Mouse (Mus musculus) lung, embryonic 15.5 days (tissue): ENCODE measurements around the gene Pgghg. TPM values are rescaled to one million over a fixed set of nuclear protein-coding genes. Genes with fewer than 3 reads are reported as not detected.
A peak's percentile ranks its signal among the peaks of the same experiment; 100 is the strongest.
"Not testable (repeated sequence)": the region's sequence is repeated elsewhere in the genome, so short reads cannot be mapped to it uniquely, and the experiment has no call there.

ENCODE experiments used
- ATAC-seq: fragments of 200-750 bp; cut with Nextera tagmentation; 2 replicates; pipeline ENCODE4 v1.8.0; 2017; ENCODE audit warnings: moderate number of reproducible peaks, borderline replicate concordance; ENCODE audit not compliant: low FRiP score, low TSS enrichment; ENCODE audit errors: extremely low read depth
- H3K27ac ChIP-seq: fragments of 300-500 bp; sonication (generic); 2 replicates; pipeline ENCODE4 v1.5.1; 2015; ENCODE audit warnings: moderate library complexity, mild to moderate bottlenecking, inconsistent platforms
- H3K27me3 ChIP-seq: fragments of 300-500 bp; sonication (generic); 2 replicates; pipeline ENCODE4 v1.6.1; 2015; ENCODE audit warnings: inconsistent platforms
- H3K36me3 ChIP-seq: fragments of 300-500 bp; sonication (generic); 2 replicates; pipeline ENCODE4 v1.6.1; 2015; ENCODE audit warnings: inconsistent platforms
- H3K4me1 ChIP-seq: fragments of 300-500 bp; sonication (generic); 2 replicates; pipeline ENCODE4 v1.6.1; 2015; ENCODE audit warnings: inconsistent platforms
- H3K4me2 ChIP-seq: fragments of 300-500 bp; sonication (generic); 2 replicates; pipeline ENCODE4 v1.6.1; 2015; ENCODE audit warnings: inconsistent platforms, mild to moderate bottlenecking, moderate library complexity
- H3K4me3 ChIP-seq: fragments of 300-500 bp; sonication (generic); 2 replicates; pipeline ENCODE4 v1.5.1; 2015; ENCODE audit warnings: mild to moderate bottlenecking, inconsistent platforms
- H3K9ac ChIP-seq: fragments of 300-500 bp; sonication (generic); 2 replicates; pipeline ENCODE4 v1.6.1; 2015; ENCODE audit warnings: inconsistent platforms
- H3K9me3 ChIP-seq: fragments of 300-500 bp; sonication (generic); 2 replicates; pipeline ENCODE4 v1.6.1; 2016; ENCODE audit warnings: inconsistent platforms
- WGBS: fragments of 180-500 bp; shearing (Covaris S2); methylation state at CpG from one replicate; pipeline ENCODE4 v1.1.7; 2015; 5-methylcytosine and 5-hydroxymethylcytosine counted together
- polyA plus RNA-seq: library from polyadenylated mRNA; unstranded; fragments of >200 nt; fragmentation: Nextera tagmentation; extraction: Ambion mirVana; gene quantifications from 2 replicates; pipeline ENCODE4 v1.2.1, GENCODE M21; 2015

Pgghg gene
- polyA plus RNA-seq, 1 experiment from 2014 or later, result 21.0 TPM

DNA sequence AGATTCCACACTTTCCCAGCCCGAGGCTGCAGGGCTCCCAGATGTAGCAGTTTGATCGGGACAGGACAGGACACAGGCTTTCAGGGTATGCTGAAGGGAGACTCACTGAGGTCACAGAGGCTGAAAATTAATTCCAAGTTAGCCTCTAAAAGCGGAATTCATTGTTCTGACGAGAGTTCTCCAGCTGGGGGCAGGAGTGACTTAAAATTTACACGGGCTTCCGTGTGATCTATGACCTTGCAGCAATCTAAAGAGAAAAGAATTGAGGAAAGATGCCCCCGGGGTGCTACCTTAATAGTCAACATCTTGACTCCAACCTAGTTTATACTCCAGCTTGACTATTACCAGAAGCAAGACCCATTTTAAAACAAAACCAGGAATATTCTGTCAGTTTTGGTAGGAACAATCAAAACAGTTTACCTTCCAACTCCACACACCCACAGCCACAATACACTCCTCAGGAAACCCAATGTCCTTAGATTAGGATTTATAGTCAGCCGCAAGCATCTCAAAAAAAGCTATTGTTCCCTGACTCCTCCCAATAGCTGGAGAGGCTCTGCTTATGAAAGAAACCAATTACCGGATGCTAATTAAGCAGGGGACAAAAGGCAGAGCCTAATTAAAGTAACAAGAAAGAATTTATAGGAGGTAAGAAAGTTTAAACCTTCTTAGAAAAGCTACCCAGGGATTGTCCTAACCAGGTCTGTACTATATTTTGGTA, 18.1 kb downstream of the Pgghg start:
- Histone ChIP-seq H3K27me3 (no peaks in the 10 kb centered on the region), H3K4me2 (no peak overlapping the region), H3K4me1 (peaks cover 21% of the 10 kb centered on the region), H3K9ac (no peak overlapping the region), H3K36me3 (no peaks in the 10 kb centered on the region), H3K4me3 (no peak overlapping the region), H3K27ac (no peak overlapping the region), H3K9me3 (no peaks in the 10 kb centered on the region)
- no peak for ATAC-seq
- 16% methylated on average over 9 of the region's 9 CpGs for WGBS

DNA sequence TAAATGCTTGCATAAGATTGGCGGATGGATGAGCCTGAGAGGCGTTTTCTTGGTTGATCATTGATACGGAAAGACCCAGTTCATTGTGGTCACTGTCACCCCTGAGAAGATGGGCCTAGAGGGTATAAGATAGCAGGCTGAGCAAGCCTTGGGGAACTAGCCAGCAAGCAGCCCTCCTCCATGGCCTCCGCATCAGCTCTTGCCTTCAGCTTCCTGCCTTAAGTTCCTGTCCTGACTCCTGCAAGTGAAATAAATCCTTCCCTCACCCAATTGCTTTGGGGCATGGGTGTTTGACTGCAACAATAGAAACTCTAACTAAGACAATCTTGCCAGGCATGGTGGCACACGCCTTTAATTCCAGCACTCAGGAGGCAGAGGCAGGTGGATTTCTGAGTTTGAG, 18.8 kb downstream of the Pgghg start:
- Histone ChIP-seq H3K9ac (no peak overlapping the region), H3K4me2 (no peak overlapping the region), H3K36me3 (no peaks in the 10 kb centered on the region), H3K27me3 (no peaks in the 10 kb centered on the region), H3K9me3 (no peaks in the 10 kb centered on the region), H3K4me3 (no peak overlapping the region), H3K27ac (no peak overlapping the region), H3K4me1 (peaks cover 16% of the 10 kb centered on the region)
- WGBS, result 85% methylated on average over 5 of the region's 5 CpGs
- no peak for ATAC-seq

DNA sequence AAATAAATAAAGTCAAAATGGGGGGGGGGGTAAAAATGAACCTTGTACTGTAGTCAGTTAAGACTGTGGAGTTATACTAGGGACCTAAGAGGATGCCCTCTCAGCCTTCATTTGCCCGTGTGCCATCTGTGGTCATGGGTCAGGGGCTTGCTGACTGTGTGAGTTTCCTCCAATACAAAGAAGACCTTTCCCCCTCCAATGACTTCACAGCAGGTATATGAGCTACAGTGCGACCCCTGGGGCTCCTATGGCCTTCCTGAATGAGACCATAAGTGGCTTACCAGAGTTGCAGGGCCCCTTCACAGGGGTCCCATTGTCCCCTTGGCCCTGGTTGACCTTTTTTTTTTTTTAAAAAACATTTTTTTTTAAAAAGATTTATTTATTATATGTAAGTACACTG, 20.2 kb downstream of the Pgghg start:
- Histone ChIP-seq H3K27me3 (no peaks in the 10 kb centered on the region), H3K9ac (no peak overlapping the region), H3K36me3 (no peaks in the 10 kb centered on the region), H3K9me3 (no peaks in the 10 kb centered on the region), H3K4me3 (no peak overlapping the region), H3K4me1 (peaks cover 11% of the 10 kb centered on the region), H3K4me2 (no peak overlapping the region), H3K27ac (no peak overlapping the region)
- ATAC-seq, result no peak
- WGBS, result 84% methylated on average over 2 of the region's 2 CpGs

DNA sequence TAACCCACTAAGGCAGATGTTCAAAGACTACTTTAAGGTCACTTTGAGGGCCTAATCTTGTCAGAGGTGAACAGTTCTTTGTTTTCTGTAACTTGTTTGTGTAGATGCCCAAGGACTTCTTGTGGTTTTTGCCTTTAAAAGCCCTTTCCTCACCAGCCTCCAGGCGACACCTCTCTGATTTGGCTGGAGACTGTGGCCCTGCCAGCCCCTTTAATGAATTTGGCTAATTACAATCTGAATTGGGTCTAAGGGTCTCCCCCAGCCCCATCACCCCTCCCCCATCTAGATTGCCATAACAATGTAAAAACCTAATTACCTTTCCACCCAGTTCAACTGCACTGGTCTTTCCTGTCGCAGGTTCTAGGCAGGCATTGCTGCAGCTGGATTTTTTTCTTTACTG, 21.5 kb downstream of the Pgghg start:
- H3K4me3 ChIP-seq, result no peak overlapping the region
- no peak overlapping the region for H3K27ac ChIP-seq
- no peaks in the 10 kb centered on the region for H3K27me3 ChIP-seq
- H3K9me3 ChIP-seq, result no peaks in the 10 kb centered on the region
- ATAC-seq, result no peak
- no peak overlapping the region for H3K4me2 ChIP-seq
- no peak overlapping the region for H3K9ac ChIP-seq
- no peaks in the 10 kb centered on the region for H3K36me3 ChIP-seq
- 82% methylated on average over 2 of the region's 2 CpGs for WGBS
- peaks cover 7% of the 10 kb centered on the region for H3K4me1 ChIP-seq

DNA sequence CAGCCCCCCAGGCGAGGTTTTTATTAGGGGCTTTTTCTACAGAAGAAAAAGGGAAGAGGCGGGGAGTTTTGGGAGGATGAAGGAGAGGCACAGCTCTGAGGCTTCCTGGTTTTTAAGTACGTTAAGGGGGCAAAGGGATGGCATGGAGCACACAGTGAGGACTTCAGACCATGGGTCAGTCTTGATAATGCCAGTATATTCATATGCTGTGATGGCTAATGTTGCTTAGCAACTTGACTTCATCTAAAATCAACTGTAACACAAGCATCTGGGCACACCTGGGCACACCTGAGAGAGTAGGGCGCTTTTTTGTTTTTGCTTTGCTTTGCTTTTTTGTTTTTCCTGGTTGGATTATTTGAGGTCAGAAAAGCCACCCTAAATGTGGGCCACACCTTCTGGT, 25.7 kb downstream of the Pgghg start, which contains the start of gene Ifitm1:
Gene Ifitm1, plus strand, starts transcription at position 301 of the 400 bp plus-strand sequence.
- H3K9ac ChIP-seq, result no peak within 1 kb of the TSS
- H3K27me3 ChIP-seq, result no peaks in the 10 kb centered on the region
- 93% methylated on average over 4 of the region's 4 CpGs for WGBS
- ATAC-seq, result no peak
- H3K9me3 ChIP-seq, result no peaks in the 10 kb centered on the region
- peak within 1 kb of the TSS; percentile 28; the same call in 1 of the 2 replicates for H3K4me2 ChIP-seq
- peaks cover 22% of the 10 kb centered on the region for H3K4me1 ChIP-seq
- H3K36me3 ChIP-seq, result no peaks in the 10 kb centered on the region
- H3K27ac ChIP-seq, result peak within 1 kb of the TSS; percentile 36; the same call in 1 of the 2 replicates
- H3K4me3 ChIP-seq, result 0 out of 2 replicates have a peak within 1 kb of the TSS, but pooled peaks have one; percentile 4

DNA sequence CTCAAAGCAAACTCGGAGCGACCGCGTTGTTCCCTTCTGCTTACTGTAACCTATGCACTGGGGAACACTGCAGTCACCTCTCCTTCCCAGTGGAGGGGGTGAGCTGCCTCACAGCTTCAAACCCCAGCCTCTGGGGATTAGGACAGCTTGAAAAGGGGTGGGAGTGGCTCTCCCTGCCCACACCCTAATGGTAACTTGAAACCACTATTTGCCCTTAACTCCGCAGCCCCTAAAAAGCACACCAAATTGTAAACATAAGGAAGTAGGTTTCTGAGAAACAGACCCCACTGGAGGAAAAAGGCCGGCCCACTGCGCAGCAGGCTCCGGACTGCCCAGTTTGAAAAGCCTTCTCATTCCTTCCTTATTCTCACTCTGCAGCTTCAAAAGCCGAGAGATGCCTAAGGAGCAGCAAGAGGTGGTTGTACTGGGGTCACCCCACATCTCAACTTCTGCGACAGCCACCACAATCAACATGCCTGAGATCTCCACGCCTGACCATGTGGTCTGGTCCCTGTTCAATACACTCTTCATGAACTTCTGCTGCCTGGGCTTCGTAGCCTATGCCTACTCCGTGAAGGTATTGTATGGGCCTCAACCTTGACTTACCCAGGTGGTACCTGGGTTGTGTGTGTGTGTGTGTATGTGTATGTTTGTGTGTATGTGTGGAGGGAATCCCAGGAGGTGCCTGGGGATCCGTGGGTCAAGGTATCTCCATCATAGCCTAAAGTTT, 26.8 kb downstream of the Pgghg start:
- ATAC-seq, result peak; percentile 53; the same call in 1 of the 2 replicates
- H3K9ac ChIP-seq, result no peak overlapping the region
- H3K4me2 ChIP-seq, result peak overlapping the region; percentile 28; the same call in 1 of the 2 replicates
- H3K4me1 ChIP-seq, result peaks cover 24% of the 10 kb centered on the region
- H3K9me3 ChIP-seq, result no peaks in the 10 kb centered on the region
- H3K27ac ChIP-seq, result peak overlapping the region; percentile 36; the same call in 1 of the 2 replicates
- no peaks in the 10 kb centered on the region for H3K27me3 ChIP-seq
- H3K36me3 ChIP-seq, result no peaks in the 10 kb centered on the region
- 13% methylated on average over 14 of the region's 14 CpGs for WGBS
- peak overlapping the region; percentile 4; the same call in 1 of the 2 replicates for H3K4me3 ChIP-seq

DNA sequence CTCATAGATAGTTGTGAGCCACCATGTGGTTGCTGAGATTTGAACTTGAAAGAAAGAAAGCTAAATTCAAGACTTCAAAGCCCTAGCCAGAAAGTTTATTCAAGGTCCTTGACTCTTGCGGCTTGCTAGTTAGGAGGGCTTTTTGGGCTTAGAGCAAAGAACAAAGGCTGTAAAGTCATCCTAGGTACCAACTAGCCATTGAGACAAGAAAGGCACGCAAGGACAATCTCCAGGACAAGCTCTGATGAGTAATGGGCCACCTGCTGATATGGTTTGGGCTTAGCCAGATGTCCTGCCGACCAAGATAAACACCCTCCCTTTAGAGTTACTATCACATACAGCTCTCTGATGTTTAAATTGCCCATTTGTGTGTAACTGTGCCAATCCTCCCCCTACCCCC, 27.5 kb downstream of the Pgghg start:
- H3K27ac ChIP-seq, result not testable (repeated sequence)

DNA sequence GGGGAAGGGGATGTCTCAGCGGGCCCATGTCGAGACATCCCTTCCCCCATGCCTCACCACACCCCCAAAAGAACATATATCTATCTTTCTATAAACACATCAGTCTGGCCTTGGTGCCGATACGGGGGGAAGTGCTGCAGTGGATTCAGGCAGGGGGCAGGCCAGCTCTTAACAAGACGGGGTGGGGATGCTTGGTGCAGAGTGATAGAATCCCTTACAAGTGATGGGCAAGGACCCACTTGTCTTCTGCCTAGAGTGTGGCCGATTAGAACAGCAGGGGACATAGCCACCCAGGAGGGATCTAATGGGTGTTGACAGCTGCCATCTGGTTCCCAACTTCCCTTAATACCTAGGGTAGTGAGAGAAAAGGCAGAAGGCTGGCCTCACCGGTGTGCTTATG, 29.7 kb downstream of the Pgghg start:
- WGBS, result 29% methylated on average over 7 of the region's 7 CpGs
- H3K27ac ChIP-seq, result peak overlapping the region; percentile 81; the same call in 1 of the 2 replicates
- no peak for ATAC-seq

More for the DNA sequence above, 27.5 kb downstream of the Pgghg start:
- H3K27me3 ChIP-seq, ATAC-seq, H3K4me3 ChIP-seq, H3K9ac ChIP-seq, H3K36me3 ChIP-seq, H3K4me2 ChIP-seq, H3K9me3 ChIP-seq: not testable (repeated sequence)
- H3K4me1 ChIP-seq, result peaks cover 24% of the 10 kb centered on the region
- WGBS, result 22% methylated on average over 3 of the region's 3 CpGs

DNA sequence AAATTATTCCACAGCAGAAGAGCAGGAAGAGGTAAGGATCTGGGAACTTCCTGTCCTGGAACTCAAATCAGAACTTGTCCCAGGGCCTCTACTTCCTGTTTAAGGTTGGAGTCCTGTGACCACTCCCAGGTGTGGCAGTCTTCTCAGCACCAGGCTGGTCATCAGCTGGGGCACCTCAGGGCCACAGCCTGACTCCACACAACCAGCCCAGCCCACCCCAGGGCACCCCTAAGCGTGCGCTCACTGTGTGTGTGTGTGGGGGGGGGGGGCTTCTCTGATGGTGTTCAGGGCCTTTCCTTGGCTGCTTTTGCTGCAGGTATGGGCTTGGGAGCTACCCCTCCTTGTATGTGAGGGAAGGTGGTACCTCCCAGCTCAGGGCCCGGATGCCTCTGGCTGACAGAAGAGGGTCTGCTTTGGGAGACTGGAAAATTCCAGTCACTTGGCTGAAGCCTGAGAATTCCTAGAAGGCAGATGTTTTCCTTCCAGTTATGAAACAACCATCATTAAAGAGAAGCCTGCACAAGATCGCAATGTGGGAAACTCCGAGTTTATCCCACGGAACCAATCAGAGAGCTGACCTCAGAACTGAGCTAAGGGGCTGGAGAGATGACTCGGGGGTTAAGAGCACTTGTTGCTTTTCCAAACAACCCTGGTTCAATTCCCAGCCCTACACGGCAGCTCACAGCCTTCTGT, 30.4 kb downstream of the Pgghg start:
- no peaks in the 10 kb centered on the region for H3K36me3 ChIP-seq
- no peak overlapping the region for H3K4me2 ChIP-seq
- peak; percentile 58; the same call in 1 of the 2 replicates for ATAC-seq
- no peaks in the 10 kb centered on the region for H3K27me3 ChIP-seq
- peak overlapping the region; percentile 81 for H3K27ac ChIP-seq
- no peak overlapping the region for H3K9ac ChIP-seq
- 45% methylated on average over 8 of the region's 8 CpGs for WGBS
- H3K9me3 ChIP-seq, result no peaks in the 10 kb centered on the region
- peaks cover 28% of the 10 kb centered on the region for H3K4me1 ChIP-seq
- H3K4me3 ChIP-seq, result no peak overlapping the region

More for the DNA sequence above, 29.7 kb downstream of the Pgghg start:
- no peak overlapping the region for H3K4me2 ChIP-seq
- H3K27me3 ChIP-seq, result no peaks in the 10 kb centered on the region
- no peaks in the 10 kb centered on the region for H3K9me3 ChIP-seq
- peaks cover 28% of the 10 kb centered on the region for H3K4me1 ChIP-seq
- H3K9ac ChIP-seq, result no peak overlapping the region
- no peak overlapping the region for H3K4me3 ChIP-seq
- no peaks in the 10 kb centered on the region for H3K36me3 ChIP-seq

DNA sequence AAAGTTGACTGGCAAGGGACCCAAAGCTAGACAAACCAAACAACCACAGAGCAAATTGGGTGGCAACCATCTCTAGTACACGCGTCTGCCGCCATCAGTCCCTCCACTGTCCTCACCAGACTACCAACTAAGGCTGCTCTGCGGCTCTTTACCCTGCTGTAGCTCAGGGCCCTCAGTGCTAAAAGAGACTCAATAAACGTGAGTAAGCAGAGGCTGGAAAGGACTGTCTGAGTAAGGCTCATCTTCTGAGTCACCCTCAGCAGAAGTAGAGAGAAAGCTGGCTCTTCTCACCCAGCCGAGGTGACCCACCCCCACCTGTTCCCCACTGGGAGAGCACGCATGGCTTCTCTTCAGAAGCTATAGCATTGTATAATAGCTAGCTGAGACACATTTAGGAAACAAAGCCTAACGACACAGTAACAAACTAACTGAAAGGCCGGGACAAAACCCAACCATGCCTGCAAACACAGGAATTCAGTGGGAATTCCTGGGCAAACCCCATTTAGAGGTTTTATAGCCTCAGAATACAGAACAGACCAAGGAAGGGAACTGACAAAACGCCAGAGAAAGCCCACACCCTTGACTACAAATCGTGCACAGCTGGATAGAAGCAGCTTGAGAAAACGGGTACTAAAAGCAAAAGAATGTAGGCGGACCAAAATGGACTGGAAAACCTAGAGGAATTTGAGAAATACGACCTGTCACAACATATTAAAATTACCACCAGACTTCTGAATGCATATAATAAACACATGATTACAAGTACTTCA, 32.4 kb downstream of the Pgghg start:
- 51% methylated on average over 14 of the region's 14 CpGs for WGBS
- Histone ChIP-seq H3K27me3 (no peaks in the 10 kb centered on the region), H3K36me3 (no peaks in the 10 kb centered on the region), H3K27ac (no peak overlapping the region), H3K9ac (no peak overlapping the region; the same call in 1 of the 2 replicates), H3K9me3 (no peaks in the 10 kb centered on the region), H3K4me3 (no peak overlapping the region), H3K4me2 (no peak overlapping the region), H3K4me1 (peaks cover 20% of the 10 kb centered on the region)
- ATAC-seq, result no peak

DNA sequence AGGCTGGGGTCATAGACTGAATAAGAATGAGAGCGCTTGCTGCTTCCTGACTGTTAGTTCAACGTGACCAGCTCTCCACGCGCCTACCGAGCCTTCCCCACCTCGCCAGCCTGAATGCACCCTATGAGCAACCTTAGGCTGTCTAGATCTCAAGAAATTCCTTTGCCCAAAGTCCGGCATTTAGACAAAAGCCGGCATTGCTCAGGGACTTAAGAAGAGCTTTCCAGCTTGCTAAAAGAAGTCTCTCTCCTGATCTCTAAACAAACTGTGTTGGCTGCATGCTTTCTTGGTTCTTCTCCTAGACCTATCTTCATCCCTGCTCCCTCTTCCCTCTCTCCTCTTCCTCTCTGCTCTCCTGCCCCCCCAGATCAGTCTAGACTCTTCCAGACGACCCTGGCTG, 33.7 kb downstream of the Pgghg start:
- Histone ChIP-seq H3K9me3 (no peaks in the 10 kb centered on the region), H3K36me3 (no peaks in the 10 kb centered on the region), H3K4me2 (no peak overlapping the region), H3K9ac (no peak overlapping the region), H3K4me1 (peaks cover 20% of the 10 kb centered on the region), H3K27ac (no peak overlapping the region), H3K4me3 (no peak overlapping the region), H3K27me3 (no peaks in the 10 kb centered on the region)
- 14% methylated on average over 9 of the region's 9 CpGs for WGBS
- ATAC-seq, result no peak
